Mouse (Mus musculus): ENCODE measurements around the gene Mob3c. TPM values are rescaled to one million over a fixed set of nuclear protein-coding genes. Genes with fewer than 3 reads are reported as not detected.

The Mob3c gene
- total RNA-seq, 4 experiments from 2014 or later, result 3.2 to 4.1 (median 3.4) TPM

DNA sequence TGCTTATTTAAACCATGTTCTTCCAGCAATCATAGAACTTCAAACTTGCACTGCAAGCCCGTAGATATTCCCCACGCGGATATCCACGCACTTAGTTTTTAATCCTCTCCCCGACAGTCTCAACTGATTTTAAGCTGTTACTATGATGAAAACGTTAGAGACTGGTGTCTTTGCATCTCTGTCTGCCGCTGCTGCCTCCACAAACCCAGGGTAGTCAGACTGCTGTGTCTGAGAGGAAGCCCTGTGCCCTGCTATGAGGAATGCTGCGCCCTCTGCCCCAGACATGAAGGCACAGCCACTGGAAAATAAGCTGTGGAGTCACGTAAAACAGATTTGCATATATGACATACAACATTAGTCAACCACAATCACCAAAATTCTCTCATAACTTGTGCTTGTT is 50.9 kb downstream of the Mob3c start:
- no peak for DNase-seq (ENCODE audit: low spot score)

DNA sequence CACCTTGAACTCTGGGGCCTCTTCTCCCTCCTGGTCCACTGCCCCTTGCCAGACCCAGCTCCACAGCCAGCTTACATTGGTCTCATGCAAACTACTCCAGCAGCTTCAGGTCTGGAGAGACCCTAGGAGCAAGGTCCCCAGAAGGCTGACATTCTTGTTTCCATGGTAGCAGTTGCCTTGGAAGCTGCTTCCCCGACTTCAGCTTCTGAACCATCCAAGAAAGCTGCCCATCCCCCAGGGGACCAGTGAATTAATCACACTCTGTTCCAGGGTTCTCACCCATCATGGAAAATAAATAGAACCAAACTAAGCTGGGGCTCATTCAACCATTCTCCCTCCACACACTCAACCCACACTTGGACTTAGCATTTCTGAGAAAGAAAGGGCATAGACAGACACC is 53.3 kb downstream of the Mob3c start:
- DNase-seq (ENCODE audit: low spot score), result no peak

DNA sequence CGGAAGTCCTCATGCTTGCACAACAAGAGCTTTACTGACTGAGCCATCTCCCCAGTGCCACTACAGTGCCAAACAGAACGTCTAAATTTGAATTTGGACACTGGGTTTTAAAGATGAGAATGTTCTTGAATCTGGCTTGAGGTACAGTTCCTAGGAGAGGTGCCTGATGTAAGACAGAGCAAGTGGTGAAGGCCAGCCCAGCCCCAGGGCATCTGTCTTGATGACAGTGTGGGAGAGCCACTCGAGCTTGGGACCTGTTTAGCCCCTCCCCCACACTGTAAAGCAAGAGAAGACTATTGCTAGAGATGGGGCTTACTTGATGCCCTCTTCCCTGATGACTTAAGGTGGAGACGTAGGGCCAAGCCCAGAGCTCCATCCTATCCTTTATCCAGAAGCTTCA is 54.3 kb downstream of the Mob3c start:
- no peak for DNase-seq (ENCODE audit: low spot score)

DNA sequence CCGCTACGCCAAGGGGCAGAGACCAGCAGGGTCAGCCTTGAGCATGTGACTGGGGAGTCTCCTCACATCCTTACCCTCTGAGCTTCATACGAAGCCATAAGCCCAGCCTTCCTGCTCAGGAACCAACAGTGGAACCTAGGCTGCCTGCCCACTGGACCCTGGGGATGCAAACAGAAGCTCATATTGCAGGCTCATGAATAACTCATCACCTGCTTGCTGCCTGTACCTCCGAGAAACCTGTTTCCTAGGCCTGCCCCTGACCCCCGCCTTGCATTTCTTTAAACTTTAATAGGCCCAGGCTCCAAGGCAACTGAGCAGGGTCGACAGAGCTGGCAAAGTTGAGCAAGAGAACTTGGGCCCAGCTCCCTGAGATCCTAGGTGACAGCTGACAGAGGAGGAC is 56.1 kb downstream of the Mob3c start, which contains the start of gene Kncn:
Gene Kncn (plus strand): TSS at position 379 of the 400 bp plus-strand sequence.
- DNase-seq (ENCODE audit: low spot score), result no peak

Other genes with a start within 250 kb of the Mob3c start
- gene Cyp4a32, start 227.1 kb upstream of the Mob3c start, total RNA-seq (2022), result not detected
- gene Cyp4b1, start 180.4 kb upstream of the Mob3c start, total RNA-seq (2022), result 10 to 100 TPM; 26.4 to 38.4 (median 34.4) TPM
- 10 to 100 TPM; 39.9 to 43.2 (median 42.3) TPM for gene Efcab14, start 90.3 kb upstream of the Mob3c start, total RNA-seq (2022)
- 1 to 10 TPM in 3 of 4 experiments, under 1 TPM in 1; 0.47 to 2.5 (median 1.4) TPM for gene Tex38, start 47.1 kb upstream of the Mob3c start, total RNA-seq (2022)
- gene Atpaf1, start 43.3 kb upstream of the Mob3c start, total RNA-seq (2022), result 100 to 1,000 TPM; 110 to 119 (median 113) TPM
- 10 to 100 TPM; 22.2 to 27.6 (median 25.6) TPM for gene Mknk1, start 11.1 kb downstream of the Mob3c start, total RNA-seq (2022)
- gene Kncn, start 56.3 kb downstream of the Mob3c start, total RNA-seq (2022), result not detected
- gene 6430628N08Rik, start 62.6 kb downstream of the Mob3c start, total RNA-seq (2022), result not detected
- not detected for gene Dmbx1, start 111.8 kb downstream of the Mob3c start, total RNA-seq (2022)
- gene Faah, start 189.8 kb downstream of the Mob3c start, total RNA-seq (2022), result under 1 TPM in 3 of 4 experiments, not detected in 1; 0.34 to 0.82 (median 0.49) TPM
- gene Nsun4, start 225.8 kb downstream of the Mob3c start, total RNA-seq (2022), result 10 to 100 TPM; 30.3 to 34.5 (median 32.7) TPM
- 1,000 to 10,000 TPM; 1,639 to 1,931 (median 1,745) TPM for gene Uqcrh, start 247.0 kb downstream of the Mob3c start, total RNA-seq (2022)
- 10 to 100 TPM; 24.4 to 26.0 (median 25.7) TPM for gene Lrrc41, start 247.2 kb downstream of the Mob3c start, total RNA-seq (2022)